Mouse (Mus musculus): Measurements from ENCODE around the gene Cyp2b19.

DNA sequence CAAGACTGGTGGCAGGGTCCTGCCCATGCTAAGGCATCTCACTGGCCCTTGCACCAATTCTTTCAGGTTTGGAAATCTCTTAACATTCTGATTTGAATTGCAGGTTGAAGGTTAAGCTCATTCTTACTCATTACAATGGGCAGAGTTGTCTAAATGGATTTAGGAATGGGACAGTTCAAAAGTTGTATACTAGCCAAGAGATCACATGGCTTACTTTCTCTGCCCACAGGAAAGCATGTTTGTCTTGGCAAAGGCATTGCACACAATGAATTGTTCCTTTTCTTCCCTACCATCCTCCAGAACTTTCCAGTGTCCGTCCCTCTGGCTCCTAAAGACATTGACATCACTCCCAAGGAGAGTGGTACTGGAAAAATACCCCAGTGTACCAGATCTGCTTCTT is 11.5 kb upstream of the Cyp2b19 start:
- TF ChIP-seq CTCF (IDR thresholded peaks at IDR 0.05; ENCODE audit: low read depth), result no peak
- TF ChIP-seq EP300 (IDR thresholded peaks at IDR 0.05; ENCODE audit: low read depth), result no peak

Data from liver, postnatal 0 days (tissue).